Mouse (Mus musculus) heart, embryonic 11.5 days (tissue): ENCODE measurements at regions not wholly inside any gene's neighbourhood (a gene's known extent, or its start where the extent isn't known, plus 50 kb on each side); places are given as distances from the start of the nearest gene placed in this dataset.
A peak's percentile ranks its signal among the peaks of the same experiment; 100 is the strongest.

Experiments
- ATAC-seq: fragments of 200-750 bp; cut with Nextera tagmentation; replicated peaks from 2 replicates; pipeline ENCODE4 v1.8.0; 2017; ENCODE audit warnings: moderate library complexity; ENCODE audit not compliant: insufficient number of reproducible peaks, low FRiP score, low TSS enrichment
- H3K27ac ChIP-seq: fragments of 300-500 bp; sonication (generic); 2 replicates; pipeline ENCODE4 v1.5.1; 2014; ENCODE audit warnings: mild to moderate bottlenecking, low read depth, low read length
- H3K27me3 ChIP-seq: fragments of 300-500 bp; sonication (generic); 2 replicates; pipeline ENCODE4 v1.6.1; 2014; ENCODE audit warnings: mild to moderate bottlenecking, low read length, mixed read lengths; ENCODE audit not compliant: control insufficient read depth, insufficient read depth
- H3K36me3 ChIP-seq: fragments of 300-500 bp; sonication (generic); 2 replicates; pipeline ENCODE4 v1.6.1; 2014; ENCODE audit warnings: mild to moderate bottlenecking, low read length, moderate library complexity, mixed read lengths; ENCODE audit not compliant: control insufficient read depth, insufficient read depth
- H3K4me1 ChIP-seq: fragments of 300-500 bp; sonication (generic); 2 replicates; pipeline ENCODE4 v1.6.1; 2014; ENCODE audit warnings: low read length; ENCODE audit not compliant: control insufficient read depth, insufficient read depth
- H3K4me2 ChIP-seq: fragments of 300-500 bp; sonication (generic); 2 replicates; pipeline ENCODE4 v1.6.1; 2014; ENCODE audit warnings: mild to moderate bottlenecking, moderate library complexity
- H3K4me3 ChIP-seq: fragments of 300-500 bp; sonication (generic); 2 replicates; pipeline ENCODE4 v1.5.1; 2014; ENCODE audit warnings: low read depth, low read length
- H3K9ac ChIP-seq: fragments of 300-500 bp; sonication (generic); 2 replicates; pipeline ENCODE4 v1.6.1; 2014; ENCODE audit warnings: mild to moderate bottlenecking, low read depth, low read length, moderate library complexity
- H3K9me3 ChIP-seq: fragments of 300-500 bp; sonication (generic); replicated peaks from 2 replicates; pipeline ENCODE4 v1.6.1; 2016; ENCODE audit warnings: low read length; ENCODE audit not compliant: control insufficient read depth
- WGBS: fragments of 180-500 bp; shearing (Covaris S2); extraction: QIAGEN DNeasy Blood & Tissue Kit; methylation state at CpG from one replicate; pipeline ENCODE4 v1.1.7; 2014; ENCODE audit not compliant: insufficient replicate concordance; 5-methylcytosine and 5-hydroxymethylcytosine counted together

DNA sequence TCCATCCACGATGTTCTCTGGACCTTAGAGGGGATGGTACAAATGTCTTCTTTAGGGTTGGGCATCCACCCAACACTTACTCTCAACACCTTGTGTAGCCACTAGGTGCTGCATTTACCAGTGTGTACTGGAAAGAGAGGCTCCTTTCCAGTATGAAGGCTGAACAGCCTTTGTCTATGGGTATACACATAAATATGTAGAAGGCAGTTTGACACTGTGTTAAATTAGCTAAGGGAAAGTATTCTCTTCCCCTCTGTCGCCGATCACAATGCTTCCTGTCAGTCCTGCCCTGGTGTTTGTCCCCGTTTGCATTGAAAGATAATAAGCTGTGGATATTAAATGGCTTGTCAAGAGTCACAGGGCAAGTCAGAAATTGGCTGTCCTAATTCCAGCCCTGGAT is 104.0 kb upstream of the Ddit4l start:
- Histone ChIP-seq H3K4me1 (no peaks in the 10 kb centered on the region), H3K27me3 (no peaks in the 10 kb centered on the region), H3K4me2 (no peak overlapping the region), H3K9me3 (no peaks in the 10 kb centered on the region), H3K36me3 (no peaks in the 10 kb centered on the region), H3K4me3 (no peak overlapping the region), H3K9ac (no peak overlapping the region), H3K27ac (no peak overlapping the region)
- ATAC-seq, result no peak
- WGBS, result 56% methylated on average over 4 of the region's 4 CpGs

DNA sequence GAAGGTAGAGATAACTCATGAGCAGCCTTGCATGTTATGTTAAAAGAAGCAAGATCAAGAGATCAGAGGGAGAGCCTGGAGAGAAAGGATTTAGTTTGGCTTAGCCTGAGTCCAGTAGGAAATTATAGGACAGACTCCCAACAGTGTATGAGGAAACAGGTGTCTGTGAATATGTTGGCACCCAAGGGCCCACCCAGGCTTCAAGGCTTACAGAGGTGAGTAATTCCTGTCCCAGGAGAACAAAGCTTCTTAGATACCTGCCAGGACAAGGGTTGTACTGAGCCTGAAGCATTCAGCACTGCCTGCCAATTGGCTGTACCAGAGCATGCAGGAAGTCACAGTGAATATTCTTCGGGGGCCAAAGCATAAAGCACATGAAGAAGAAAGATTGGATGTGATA is 101.2 kb upstream of the Ddit4l start:
- WGBS, result 80% methylated on average over 1 of the region's 1 CpGs
- Histone ChIP-seq H3K27me3 (no peaks in the 10 kb centered on the region), H3K36me3 (no peaks in the 10 kb centered on the region), H3K9me3 (no peaks in the 10 kb centered on the region), H3K27ac (no peak overlapping the region), H3K4me2 (no peak overlapping the region), H3K4me1 (no peaks in the 10 kb centered on the region), H3K4me3 (no peak overlapping the region), H3K9ac (no peak overlapping the region)
- no peak for ATAC-seq

DNA sequence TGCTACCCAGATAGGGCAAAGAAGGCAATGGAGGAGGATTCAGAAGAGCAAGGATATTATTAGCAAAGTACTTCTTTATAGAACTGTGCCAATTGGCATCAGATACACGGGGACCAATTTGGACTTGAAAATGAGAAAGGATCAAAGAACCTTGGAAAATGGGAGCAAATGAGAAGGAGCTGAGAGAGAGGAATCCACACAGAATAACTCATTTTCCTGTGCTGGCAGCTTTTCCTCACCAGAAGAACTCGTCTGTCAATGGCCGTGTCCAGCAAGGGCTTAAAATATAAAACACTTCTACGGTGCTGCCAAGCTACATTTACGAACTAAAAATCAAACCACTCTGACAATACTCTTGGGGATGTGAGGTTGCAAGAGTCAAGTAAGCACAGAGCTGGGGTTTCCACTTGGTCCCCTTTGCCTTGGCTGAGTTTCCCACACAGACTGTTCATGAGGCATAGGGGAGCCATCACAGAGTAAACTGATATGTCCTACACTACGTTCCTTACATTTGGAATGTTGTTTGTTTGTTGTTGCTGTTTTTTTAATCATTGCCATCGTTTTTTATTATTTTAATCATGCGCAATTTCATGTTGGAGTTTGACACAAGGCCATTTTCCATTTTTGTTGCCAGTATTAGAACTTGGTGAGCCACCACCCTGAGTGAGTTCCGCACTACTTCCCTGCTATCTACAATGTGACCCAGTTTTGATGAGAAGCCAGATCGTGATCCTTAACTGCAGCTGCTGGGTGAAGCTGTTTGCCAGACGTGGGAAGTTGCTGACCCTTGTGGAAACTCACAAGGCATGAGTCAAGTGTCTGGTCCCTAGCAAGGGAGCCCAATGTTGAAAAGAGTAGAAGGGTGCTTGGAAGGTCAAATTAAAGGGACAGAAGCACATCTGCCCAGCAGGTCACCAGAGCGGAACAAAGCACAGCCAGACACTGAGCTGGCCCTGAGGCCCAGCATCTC is 95.5 kb upstream of the Ddit4l start:
- H3K27me3 ChIP-seq, result no peaks in the 10 kb centered on the region
- WGBS, result 74% methylated on average over 12 of the region's 12 CpGs
- no peak for ATAC-seq

DNA sequence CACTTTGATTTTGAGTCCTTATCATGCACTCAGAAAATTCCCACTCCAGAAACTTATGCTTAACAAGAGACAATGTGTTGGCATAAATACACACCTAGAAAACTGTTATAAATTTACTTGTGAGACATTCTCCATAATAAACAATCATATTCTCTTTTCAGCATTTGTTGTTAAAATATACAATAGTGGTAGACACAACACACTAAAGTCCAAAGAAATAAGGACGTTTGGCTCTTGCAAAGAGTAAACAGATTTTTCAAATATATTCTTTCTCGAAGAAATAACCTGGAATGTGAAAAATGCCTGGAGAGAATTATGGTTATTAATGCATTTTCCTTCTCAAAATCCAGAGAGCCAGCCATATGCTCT is 91.8 kb upstream of the Ddit4l start:
- no peaks in the 10 kb centered on the region for H3K27me3 ChIP-seq
- no peak overlapping the region for H3K4me2 ChIP-seq
- WGBS, result 75% methylated on average over 2 of the region's 2 CpGs
- no peaks in the 10 kb centered on the region for H3K9me3 ChIP-seq
- no peaks in the 10 kb centered on the region for H3K4me1 ChIP-seq
- H3K36me3 ChIP-seq, result no peaks in the 10 kb centered on the region
- no peak overlapping the region for H3K4me3 ChIP-seq
- H3K27ac ChIP-seq, result no peak overlapping the region
- H3K9ac ChIP-seq, result no peak overlapping the region
- ATAC-seq, result no peak

More for the DNA sequence above, 95.5 kb upstream of the Ddit4l start:
- Histone ChIP-seq H3K4me3 (no peak overlapping the region), H3K9ac (no peak overlapping the region), H3K27ac (no peak overlapping the region), H3K36me3 (no peaks in the 10 kb centered on the region), H3K9me3 (no peaks in the 10 kb centered on the region), H3K4me1 (no peaks in the 10 kb centered on the region), H3K4me2 (no peak overlapping the region)

GRCm38 (mm10) chr3:137529961-137530609 is 91.3 kb upstream of the Ddit4l start:
- Histone ChIP-seq H3K4me3 (no peak overlapping the region), H3K4me2 (no peak overlapping the region), H3K9me3 (no peaks in the 10 kb centered on the region), H3K4me1 (no peaks in the 10 kb centered on the region), H3K36me3 (no peaks in the 10 kb centered on the region), H3K27me3 (no peaks in the 10 kb centered on the region), H3K9ac (no peak overlapping the region), H3K27ac (no peak overlapping the region)
- ATAC-seq, result no peak
- WGBS, result 70% methylated on average over 7 of the region's 7 CpGs

DNA sequence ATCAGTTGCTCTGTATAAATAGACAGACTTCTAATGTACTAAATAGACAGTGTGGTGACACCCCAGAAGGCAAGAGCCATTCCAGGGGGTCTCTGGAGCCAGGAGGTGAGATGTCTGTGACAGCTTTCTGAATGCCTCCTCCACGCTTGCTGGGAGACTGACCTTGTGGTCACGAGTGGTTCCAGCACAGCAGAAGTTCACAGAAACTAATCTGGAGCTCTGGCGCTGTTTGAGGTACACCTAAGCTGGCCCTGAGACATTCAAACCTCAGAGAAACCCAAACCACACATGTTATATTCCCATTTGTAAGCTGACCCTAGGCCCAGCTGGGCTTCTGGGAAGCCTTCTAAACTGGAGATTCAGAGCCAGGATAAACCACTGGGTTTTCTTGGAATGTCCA is 79.7 kb upstream of the Ddit4l start:
- H3K4me3 ChIP-seq, result no peak overlapping the region
- H3K4me1 ChIP-seq, result no peaks in the 10 kb centered on the region
- 66% methylated on average over 3 of the region's 3 CpGs for WGBS
- H3K4me2 ChIP-seq, result no peak overlapping the region
- H3K27me3 ChIP-seq, result no peaks in the 10 kb centered on the region
- ATAC-seq, result no peak
- H3K9ac ChIP-seq, result no peak overlapping the region
- H3K9me3 ChIP-seq, result no peaks in the 10 kb centered on the region
- H3K27ac ChIP-seq, result no peak overlapping the region
- H3K36me3 ChIP-seq, result no peaks in the 10 kb centered on the region

GRCm38 (mm10) chr3:137542343-137542742 is 79.1 kb upstream of the Ddit4l start:
- Histone ChIP-seq H3K4me2 (no peak overlapping the region), H3K4me1 (no peaks in the 10 kb centered on the region), H3K9ac (no peak overlapping the region), H3K36me3 (no peaks in the 10 kb centered on the region), H3K4me3 (no peak overlapping the region), H3K9me3 (no peaks in the 10 kb centered on the region), H3K27me3 (no peaks in the 10 kb centered on the region), H3K27ac (no peak overlapping the region)
- WGBS, result 70% methylated on average over 1 of the region's 1 CpGs
- no peak for ATAC-seq

DNA sequence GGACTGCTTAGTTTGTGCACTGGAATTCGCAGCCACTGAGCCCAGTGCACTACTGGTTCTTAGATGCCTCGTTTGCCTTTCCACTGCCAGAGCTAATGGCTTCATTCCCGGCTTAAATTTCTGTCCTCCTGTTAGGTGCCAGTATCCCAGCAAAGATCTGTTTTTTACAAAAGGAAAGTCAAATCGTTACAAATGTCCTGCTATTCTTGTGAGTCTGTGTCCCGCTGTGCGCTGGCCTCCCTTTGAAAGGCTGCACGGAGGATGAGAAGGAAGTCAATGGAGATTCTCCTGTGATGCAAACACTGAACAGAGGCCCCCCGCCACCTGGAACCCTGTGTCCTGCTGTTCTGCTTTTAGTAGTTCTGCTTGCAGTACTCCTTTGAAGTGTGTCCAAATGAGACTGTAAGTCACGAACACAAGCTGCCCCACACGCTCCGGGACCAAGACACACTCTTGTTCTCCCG is 74.0 kb upstream of the Ddit4l start:
- Histone ChIP-seq H3K27me3 (no peaks in the 10 kb centered on the region), H3K27ac (no peak overlapping the region), H3K4me3 (peak overlapping the region; percentile 25), H3K9ac (peak overlapping the region; percentile 0; the same call in 1 of the 2 replicates), H3K4me1 (0 out of 2 replicates have a peak, but pooled peaks cover 2% of the 10 kb centered on the region), H3K4me2 (peak overlapping the region; percentile 60), H3K9me3 (no peaks in the 10 kb centered on the region), H3K36me3 (no peaks in the 10 kb centered on the region)
- 6% methylated on average over 12 of the region's 12 CpGs for WGBS
- ATAC-seq, result no peak
